8 mouse cellular contexts compared by ENCODE assay signal in the genomic region with DNA sequence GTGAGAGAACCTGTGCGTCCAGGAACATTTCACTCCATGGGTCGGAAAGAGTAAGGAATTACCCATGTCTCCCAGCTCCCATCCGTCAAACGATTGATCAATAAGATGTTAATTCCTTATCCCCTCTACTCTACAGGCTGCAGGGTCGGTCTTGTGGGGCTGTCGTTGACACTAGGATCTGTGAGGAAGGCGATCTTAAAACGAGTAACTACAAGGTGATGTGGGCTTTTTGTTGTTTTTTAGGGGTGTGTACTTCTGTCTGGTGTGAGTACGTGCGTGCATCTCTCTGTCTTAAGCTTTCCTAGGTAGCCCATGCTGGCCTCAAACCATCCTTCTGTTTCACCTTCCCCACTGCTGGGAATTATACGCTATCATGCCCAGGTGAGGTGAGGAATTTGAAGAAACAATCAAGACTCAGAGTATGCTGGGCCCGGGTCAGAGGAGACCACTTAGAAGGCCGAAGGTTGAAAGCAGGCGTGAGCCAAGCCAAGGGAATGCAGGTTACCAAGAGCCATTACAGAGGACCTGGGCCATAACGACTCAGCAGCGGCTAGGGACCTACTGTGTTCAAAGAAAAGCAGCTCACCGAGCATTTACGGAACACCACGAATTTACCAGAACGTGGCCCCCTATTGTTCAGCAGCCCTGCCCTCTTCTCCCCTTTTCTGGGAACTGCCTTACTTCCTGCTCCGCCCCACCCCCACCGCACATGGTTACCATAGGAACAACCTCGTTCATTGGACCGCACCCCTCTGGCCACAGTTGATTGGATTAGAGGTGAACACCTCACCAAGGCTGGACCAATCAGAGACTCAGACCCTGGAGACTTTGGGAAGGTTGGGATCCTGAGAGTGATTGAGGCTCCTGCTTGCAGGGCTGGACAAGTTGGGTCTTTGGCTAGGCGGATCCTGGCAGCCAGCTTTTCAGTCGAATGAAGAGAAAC. TPM values are rescaled to one million over a fixed set of nuclear protein-coding genes. Genes with fewer than 3 reads are reported as not detected.
A peak's percentile ranks its signal among the peaks of the same experiment; 100 is the strongest.
DNase-seq lines count a peak whose midpoint lies in the region; ATAC-seq and TF ChIP-seq lines count a peak whose summit lies in the region.

No protein-coding gene starts in this region.

- H3K27ac ChIP-seq in embryonic facial prominence, embryonic 14.5 days (replicated peaks; ENCODE audit: low read depth, low read length): peak overlapping the region; percentile 77
- peak overlapping the region; percentile 83 for H3K27ac ChIP-seq in layer of hippocampus, adult 2 months
- H3K27ac ChIP-seq in olfactory bulb, adult 2 months (ENCODE audit: insufficient read depth, low read depth, low read length): 0 out of 2 replicates have a peak overlapping the region, but pooled peaks have one; percentile 36

- no peaks in the 10 kb centered on the region for H3K9me3 ChIP-seq in G1E (replicated peaks)
- H3K9me3 ChIP-seq in embryonic facial prominence, embryonic 14.5 days (ENCODE audit: control insufficient read depth, low read length): no peaks in the 10 kb centered on the region

- peak overlapping the region; percentile 19; the same call in 1 of the 2 replicates for H3K9ac ChIP-seq in embryonic facial prominence, embryonic 14.5 days (ENCODE audit: low read depth, low read length)

- ATAC-seq in G1E (ENCODE audit: extremely low read depth, insufficient number of reproducible peaks, low FRiP score, poor library complexity, severe bottlenecking): peak; percentile 38; the same call in 1 of the 2 replicates
- ATAC-seq in embryonic facial prominence, embryonic 14.5 days (ENCODE audit: low read depth): peak; percentile 98
- peak; percentile 81 to 82 for ATAC-seq in hematopoietic stem cell, adult 5-6 weeks (replicated peaks in 1 of 2; ENCODE audit: insufficient read depth in 1 of 2, low FRiP score in 2 of 2, low TSS enrichment in 1 of 2, low read depth in 1 of 2, poor library complexity in 2 of 2, severe bottlenecking in 2 of 2)

- TF ChIP-seq POLR2A in brain, embryonic 14.5 days (IDR thresholded peaks at IDR 0.05; ENCODE audit: borderline replicate concordance, extremely low read depth, insufficient read depth, insufficient read length, poor library complexity, severe bottlenecking): no peak; the same call in 1 of the 2 replicates
- 0 out of 2 replicates have a peak, but pooled peaks have one; percentile 4 for TF ChIP-seq POLR2A in lung, adult 2 months (IDR thresholded peaks at IDR 0.05; ENCODE audit: borderline replicate concordance, extremely low read depth, low read depth, low read length)
- no peak for TF ChIP-seq POLR2A in olfactory bulb, adult 2 months (IDR thresholded peaks at IDR 0.05; ENCODE audit: insufficient read depth, low read depth, low read length)

- H3K4me3 ChIP-seq in G1E (ENCODE audit: low read depth, low read length): peak overlapping the region; percentile 5; the same call in 1 of the 2 replicates
- H3K4me3 ChIP-seq in embryonic facial prominence, embryonic 14.5 days (ENCODE audit: low read depth, low read length): peak overlapping the region; percentile 26
- H3K4me3 ChIP-seq in layer of hippocampus, adult 2 months: peak overlapping the region; percentile 2; the same call in 1 of the 2 replicates
- H3K4me3 ChIP-seq in lung, adult 2 months (replicated peaks; ENCODE audit: extremely low read depth, low read depth, low read length): peak overlapping the region; percentile 30
- H3K4me3 ChIP-seq in olfactory bulb, adult 2 months (ENCODE audit: insufficient read depth, low read depth, low read length): no peak overlapping the region

- H3K36me3 ChIP-seq in G1E (replicated peaks): peaks cover 5% of the 10 kb centered on the region
- H3K36me3 ChIP-seq in embryonic facial prominence, embryonic 14.5 days (ENCODE audit: control insufficient read depth, insufficient read depth, low read length): no peaks in the 10 kb centered on the region

- no peaks in the 10 kb centered on the region; the same call in 1 of the 2 replicates for H3K27me3 ChIP-seq in G1E (ENCODE audit: insufficient read depth, low read length)
- H3K27me3 ChIP-seq in embryonic facial prominence, embryonic 14.5 days (replicated peaks; ENCODE audit: control insufficient read depth, insufficient read depth, low read length): no peaks in the 10 kb centered on the region

- WGBS in embryonic facial prominence, embryonic 14.5 days: 33% methylated on average over 26 of the region's 26 CpGs
- 38% methylated on average over 26 of the region's 26 CpGs for WGBS in lung, adult 2 months
- WGBS in olfactory bulb, adult 2 months: 45% methylated on average over 26 of the region's 26 CpGs

- peak overlapping the region; percentile 51 for H3K4me2 ChIP-seq in embryonic facial prominence, embryonic 14.5 days (ENCODE audit: low read depth, low read length)

- H3K4me1 ChIP-seq in G1E (ENCODE audit: insufficient read depth, low read depth, low read length): peaks cover 30% of the 10 kb centered on the region
- H3K4me1 ChIP-seq in embryonic facial prominence, embryonic 14.5 days (ENCODE audit: control insufficient read depth, insufficient read depth, low read length): peaks cover 16% of the 10 kb centered on the region
- 0 out of 2 replicates have a peak, but pooled peaks cover 2% of the 10 kb centered on the region for H3K4me1 ChIP-seq in lung, adult 2 months (ENCODE audit: control insufficient read depth, insufficient read depth, low read length)
- peaks cover 27% of the 10 kb centered on the region for H3K4me1 ChIP-seq in olfactory bulb, adult 2 months (ENCODE audit: control insufficient read depth, insufficient read depth, low read length)

- no peak for DNase-seq in G1E (ENCODE audit: low spot score)
- DNase-seq in brain, embryonic 14.5 days (ENCODE audit: low read depth): peak; percentile 98
- DNase-seq in embryonic facial prominence, embryonic 14.5 days (ENCODE audit: low spot score): peak; percentile 96
- peak; percentile 71 to 78 for DNase-seq in layer of hippocampus, adult 2 months (ENCODE audit: low spot score in 2 of 2)
- DNase-seq in lung, adult 2 months: peak; percentile 56
- DNase-seq in thymus, postnatal 4 days: peak; percentile 82

- no peak for TF ChIP-seq CTCF in G1E (IDR thresholded peaks at IDR 0.05; ENCODE audit: low read depth, low read length)
- no peak for TF ChIP-seq CTCF in brain, embryonic 14.5 days (IDR thresholded peaks at IDR 0.05; ENCODE audit: borderline replicate concordance, extremely low read depth, insufficient read depth, insufficient read length)
- no peak for TF ChIP-seq CTCF in layer of hippocampus, adult 2 months (conservative IDR thresholded peaks at IDR 0.05)
- TF ChIP-seq CTCF in lung, adult 2 months (IDR thresholded peaks at IDR 0.05; ENCODE audit: insufficient read depth, low read length): no peak
- no peak for TF ChIP-seq CTCF in olfactory bulb, adult 2 months (IDR thresholded peaks at IDR 0.05; ENCODE audit: insufficient read depth, low read depth, low read length)

RNA-seq across cellular contexts. Expression of gene Moap1, which starts 13.3 kb away (rescaled TPM):
- total RNA-seq in G1E (2014; fragmentation: Nextera tagmentation): 36.0 and 41.9 TPM in 2 replicates
- total RNA-seq in G1E (2017): 16.3 and 22.3 TPM in 2 replicates
- 2.7 and 3.6 TPM in 2 replicates for polyA plus RNA-seq in G1E (2012)
- 9.3 and 11.6 TPM in 2 replicates for polyA plus RNA-seq in brain, embryonic 14.5 days (2012; rRNA removed)
- 17.8 and 23.9 TPM in 2 replicates for polyA plus RNA-seq in embryonic facial prominence, embryonic 14.5 days (2014; fragmentation: Nextera tagmentation; extraction: Ambion mirVana)
- 10.8 and 17.4 TPM in 2 replicates for total RNA-seq in hematopoietic stem cell, adult 5-6 weeks (2017)
- 10 to 100 TPM; 24.3 to 24.9 TPM for total RNA-seq in layer of hippocampus, adult 2 months (2021)
- 0.45 and 0.63 TPM in 2 replicates for polyA plus RNA-seq in lung, adult 2 months (2012; rRNA removed)
- not detected in 2 replicates for polyA plus RNA-seq in olfactory bulb, adult 2 months (2012; ENCODE audit: insufficient read depth, insufficient read length, low replicate concordance, missing spikeins)

RNA-seq across cellular contexts. Expression of gene Tmem251, which starts 13.4 kb away (rescaled TPM):
- total RNA-seq in G1E (2014; fragmentation: Nextera tagmentation): 5.1 and 8.8 TPM in 2 replicates
- total RNA-seq in G1E (2017): 22.6 TPM in 2 replicates
- polyA plus RNA-seq in G1E (2012): 2.3 and 3.2 TPM in 2 replicates
- polyA plus RNA-seq in brain, embryonic 14.5 days (2012; rRNA removed): 4.9 and 5.0 TPM in 2 replicates
- polyA plus RNA-seq in embryonic facial prominence, embryonic 14.5 days (2014; fragmentation: Nextera tagmentation; extraction: Ambion mirVana): 9.8 and 10.6 TPM in 2 replicates
- 8.4 and 10.9 TPM in 2 replicates for total RNA-seq in hematopoietic stem cell, adult 5-6 weeks (2017)
- 1 to 10 TPM; 5.1 TPM for total RNA-seq in layer of hippocampus, adult 2 months (2021)
- 2.1 and 2.6 TPM in 2 replicates for polyA plus RNA-seq in lung, adult 2 months (2012; rRNA removed)
- not detected in 2 replicates for polyA plus RNA-seq in olfactory bulb, adult 2 months (2012; ENCODE audit: insufficient read depth, insufficient read length, low replicate concordance, missing spikeins)

RNA-seq across cellular contexts. Expression of gene Itpk1, which starts 25.4 kb away (rescaled TPM):
- 2.5 and 4.4 TPM in 2 replicates for total RNA-seq in G1E (2014; fragmentation: Nextera tagmentation)
- total RNA-seq in G1E (2017): 2.7 and 3.0 TPM in 2 replicates
- polyA plus RNA-seq in G1E (2012): 4.6 and 6.4 TPM in 2 replicates
- 32.3 and 34.0 TPM in 2 replicates for polyA plus RNA-seq in brain, embryonic 14.5 days (2012; rRNA removed)
- 9.6 and 10.9 TPM in 2 replicates for polyA plus RNA-seq in embryonic facial prominence, embryonic 14.5 days (2014; fragmentation: Nextera tagmentation; extraction: Ambion mirVana)
- total RNA-seq in hematopoietic stem cell, adult 5-6 weeks (2017): 19.1 and 20.7 TPM in 2 replicates
- total RNA-seq in layer of hippocampus, adult 2 months (2021): 10 to 100 TPM; 66.6 to 76.8 TPM
- 23.0 and 26.3 TPM in 2 replicates for polyA plus RNA-seq in lung, adult 2 months (2012; rRNA removed)
- polyA plus RNA-seq in olfactory bulb, adult 2 months (2012; ENCODE audit: insufficient read depth, insufficient read length, low replicate concordance, missing spikeins): not detected in 2 replicates

RNA-seq across cellular contexts. Expression of gene Gm28051, which starts 27.4 kb away (rescaled TPM):
- total RNA-seq in G1E (2014; fragmentation: Nextera tagmentation): not detected in 2 replicates
- 0.87 TPM in 1 of 2 replicates, not detected in the other for total RNA-seq in G1E (2017)
- polyA plus RNA-seq in G1E (2012): 6.0 and 9.1 TPM in 2 replicates
- not detected in 2 replicates for polyA plus RNA-seq in brain, embryonic 14.5 days (2012; rRNA removed)
- not detected in 2 replicates for polyA plus RNA-seq in embryonic facial prominence, embryonic 14.5 days (2014; fragmentation: Nextera tagmentation; extraction: Ambion mirVana)
- not detected in 2 replicates for total RNA-seq in hematopoietic stem cell, adult 5-6 weeks (2017)
- not detected for total RNA-seq in layer of hippocampus, adult 2 months (2021)
- not detected in 2 replicates for polyA plus RNA-seq in lung, adult 2 months (2012; rRNA removed)
- not detected in 2 replicates for polyA plus RNA-seq in olfactory bulb, adult 2 months (2012; ENCODE audit: insufficient read depth, insufficient read length, low replicate concordance, missing spikeins)

RNA-seq across cellular contexts. Expression of gene Gon7, which starts 27.5 kb away (rescaled TPM):
- total RNA-seq in G1E (2014; fragmentation: Nextera tagmentation) (35.2 and 41.2 TPM in 2 replicates), G1E (2017) (60.8 and 61.5 TPM in 2 replicates)
- polyA plus RNA-seq in G1E (2012): 19.4 and 22.7 TPM in 2 replicates
- 21.9 and 24.1 TPM in 2 replicates for polyA plus RNA-seq in brain, embryonic 14.5 days (2012; rRNA removed)
- polyA plus RNA-seq in embryonic facial prominence, embryonic 14.5 days (2014; fragmentation: Nextera tagmentation; extraction: Ambion mirVana): 16.2 and 17.6 TPM in 2 replicates
- 16.5 and 26.2 TPM in 2 replicates for total RNA-seq in hematopoietic stem cell, adult 5-6 weeks (2017)
- total RNA-seq in layer of hippocampus, adult 2 months (2021): 10 to 100 TPM; 13.2 to 13.4 TPM
- polyA plus RNA-seq in lung, adult 2 months (2012; rRNA removed): 13.3 and 16.8 TPM in 2 replicates
- polyA plus RNA-seq in olfactory bulb, adult 2 months (2012; ENCODE audit: insufficient read depth, insufficient read length, low replicate concordance, missing spikeins): not detected in 2 replicates

Comparison
In these comparisons a context has a peak if more than half of its experiments do, and no peak if none do; other contexts are left out.
1. ATAC-seq: peak in every context shown above with its lines; median percentile 98 in embryonic facial prominence, embryonic 14.5 days; 82 in hematopoietic stem cell, adult 5-6 weeks; 38 in G1E.